Mouse (Mus musculus): ENCODE measurements around the gene Ccdc58.
A peak's percentile ranks its signal among the peaks of the same experiment; 100 is the strongest.

DNA sequence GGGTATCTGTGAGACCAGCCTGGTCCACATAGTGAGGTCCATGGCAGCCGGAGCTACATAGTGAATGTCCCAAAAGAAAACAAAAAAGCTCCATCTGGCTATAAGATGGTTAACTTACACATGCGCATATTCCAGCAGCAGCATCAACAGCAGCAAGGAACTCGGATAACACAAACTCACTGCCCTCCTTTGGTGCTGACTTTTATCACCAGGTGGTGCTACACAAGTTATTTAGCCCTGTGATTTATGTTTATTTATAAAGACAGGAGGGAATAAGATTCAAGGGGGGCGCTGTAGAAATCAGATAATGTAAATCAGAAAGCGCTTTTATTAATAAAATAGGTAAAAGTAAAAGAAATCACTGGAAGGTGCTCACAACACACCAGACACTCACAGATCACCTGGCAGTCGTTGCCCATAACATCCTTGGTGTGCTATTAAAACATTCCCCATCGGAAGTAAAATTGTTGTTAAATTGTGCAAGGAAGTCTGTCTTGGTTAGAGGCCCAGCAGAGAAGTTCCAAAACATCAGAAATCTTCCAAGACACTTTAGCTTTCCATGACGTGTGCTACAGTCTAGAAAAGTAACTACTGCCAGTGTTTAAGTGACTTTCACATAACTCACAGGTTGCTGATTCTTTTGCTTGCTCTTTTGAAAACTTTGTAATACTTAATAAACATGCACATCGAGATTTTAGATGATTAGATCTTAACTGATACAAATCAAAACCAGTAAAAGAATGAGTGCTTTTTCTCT lies 1.5 kb upstream of the Ccdc58 start:
- TF ChIP-seq POLR2A (IDR thresholded peaks at IDR 0.05; ENCODE audit: low read depth, low read length) = 0 out of 2 replicates have a peak, but pooled peaks have one; percentile 5
- no peak for TF ChIP-seq CTCF (IDR thresholded peaks at IDR 0.05; ENCODE audit: borderline replicate concordance, insufficient read depth, low read length)
